In the genomic region with DNA sequence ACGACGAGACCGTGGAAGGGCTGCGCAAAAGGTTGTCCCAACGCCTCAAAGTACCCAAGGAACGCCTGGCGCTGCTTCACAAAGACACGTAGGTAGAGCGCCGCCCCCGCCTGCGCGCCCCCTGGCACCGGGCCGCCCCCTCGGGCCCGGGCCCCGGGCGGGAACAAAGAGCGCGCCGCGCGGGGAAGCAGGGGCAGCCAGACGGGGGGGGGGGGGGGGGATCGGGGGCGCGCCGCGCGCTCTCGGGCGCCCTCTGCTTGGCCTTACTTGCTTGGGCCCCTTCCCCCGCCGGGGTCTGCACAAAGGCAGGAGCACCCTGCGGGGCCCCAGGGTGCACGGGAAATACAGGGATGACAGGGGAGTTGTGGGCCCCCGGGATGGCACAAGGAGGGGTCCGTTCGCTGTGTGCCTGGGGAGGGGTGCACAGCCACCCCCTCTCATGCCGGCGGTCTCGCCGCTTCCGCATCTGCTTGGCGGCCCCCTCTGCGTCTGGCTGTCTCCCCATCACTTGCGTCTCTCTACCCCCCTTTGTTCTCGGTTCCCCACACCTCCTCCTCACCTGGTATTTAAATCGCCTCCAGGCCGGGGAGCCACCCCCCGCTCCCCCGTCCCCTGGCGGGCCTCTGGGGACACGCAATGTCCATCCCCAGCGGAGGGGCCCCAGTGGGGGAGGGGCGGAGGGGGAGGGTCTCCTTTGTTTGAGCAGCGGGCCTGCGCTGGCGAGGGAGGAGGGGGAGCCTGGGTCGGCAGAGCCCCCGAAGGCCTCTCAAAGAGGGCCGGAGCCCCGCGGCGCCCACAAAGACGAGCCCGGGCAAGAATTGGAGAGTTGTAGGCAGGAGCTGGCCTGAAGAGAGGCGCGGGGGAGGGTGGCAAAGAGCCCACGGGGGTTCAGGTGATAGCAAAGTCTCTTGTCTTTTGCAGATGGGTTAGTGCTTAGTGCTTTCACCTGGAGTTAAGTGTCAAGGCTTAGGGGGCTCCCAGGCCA, we compare ENCODE assay signal across 8 mouse cellular contexts. TPM values are rescaled to one million over a fixed set of nuclear protein-coding genes. Genes with fewer than 3 reads are reported as not detected.
A peak's percentile ranks its signal among the peaks of the same experiment; 100 is the strongest.
DNase-seq lines count a peak whose midpoint lies in the region; ATAC-seq lines count a peak whose summit lies in the region.

No protein-coding gene starts in this region.

- peak overlapping the region; percentile 99 for H3K9ac ChIP-seq in heart, embryonic 14.5 days (ENCODE audit: low read length)

- H3K27ac ChIP-seq in heart, embryonic 14.5 days (replicated peaks in 1 of 2; ENCODE audit: control insufficient read depth in 1 of 2, insufficient read depth in 1 of 2, low read depth in 2 of 2, low read length in 2 of 2) = peak overlapping the region; percentile 98 to 99

- H3K4me1 ChIP-seq in heart, embryonic 14.5 days (ENCODE audit: control insufficient read depth in 2 of 2, insufficient read depth in 2 of 2, low read length in 2 of 2) = peaks cover 30 to 56% of the 10 kb centered on the region in 2 experiments

- H3K4me2 ChIP-seq in heart, embryonic 14.5 days (ENCODE audit: low read length) = peak overlapping the region; percentile 77

- H3K27me3 ChIP-seq in heart, embryonic 14.5 days (ENCODE audit: control insufficient read depth, insufficient read depth, low read length) = no peaks in the 10 kb centered on the region
- H3K27me3 ChIP-seq in splenic B cell, adult 2 months (ENCODE audit: control insufficient read depth, insufficient read depth, low read length, poor library complexity, severe bottlenecking) = no peaks in the 10 kb centered on the region

- H3K36me3 ChIP-seq in heart, embryonic 14.5 days (ENCODE audit: control insufficient read depth, insufficient read depth, low read length) = peaks cover 71% of the 10 kb centered on the region
- peaks cover 19% of the 10 kb centered on the region for H3K36me3 ChIP-seq in splenic B cell, adult 2 months (ENCODE audit: control insufficient read depth, insufficient read depth, low read length, poor library complexity, severe bottlenecking)

- no peak for ATAC-seq in heart, embryonic 14.5 days (ENCODE audit: insufficient number of reproducible peaks, insufficient read depth, low FRiP score, low read depth)
- ATAC-seq in activated CD4-positive, CD25-positive, alpha-beta regulatory T cell, adult 4 months = no peak

- peak overlapping the region; percentile 74 to 85 for H3K4me3 ChIP-seq in heart, embryonic 14.5 days (ENCODE audit: control insufficient read depth in 1 of 2, insufficient read depth in 1 of 2, low read depth in 1 of 2, low read length in 2 of 2)

- under 1% methylated on average over 42 of the region's 71 CpGs for WGBS in heart, embryonic 14.5 days

- H3K9me3 ChIP-seq in heart, embryonic 14.5 days (ENCODE audit: control insufficient read depth, low read length) = no peaks in the 10 kb centered on the region

- peak; percentile 38 for DNase-seq in 3T3-L1 (ENCODE audit: low read depth, low spot score)
- DNase-seq in CD8-positive naive resting alpha-beta T cell, adult 2 months (ENCODE audit: low read depth in 2 of 2, low spot score in 2 of 2) = peak; percentile 56 to 64
- peak; percentile 75 to 80 for DNase-seq in cerebellum, postnatal 25 days
- DNase-seq in kidney, postnatal 10 days = peak; percentile 85
- DNase-seq in mesoderm, embryonic 11.5 days (ENCODE audit: low read depth, low spot score) = peak; percentile 88
- DNase-seq in splenic B cell, adult 2 months (ENCODE audit: low read depth, low spot score) = peak; percentile 86

RNA-seq across cellular contexts. Expression of gene Midn, which starts 2.4 kb away (rescaled TPM):
- 21.2 and 25.8 TPM in 2 replicates for polyA plus RNA-seq in heart, embryonic 14.5 days (2014; fragmentation: Nextera tagmentation; extraction: Ambion mirVana)
- 1 to 10 TPM; 7.3 to 9.2 TPM for polyA plus RNA-seq in activated CD4-positive, CD25-positive, alpha-beta regulatory T cell, adult 4 months (2017; shearing (Covaris generic))

RNA-seq across cellular contexts. Expression of gene Cbarp, which starts 9.9 kb away (rescaled TPM):
- 1.6 and 2.6 TPM in 2 replicates for polyA plus RNA-seq in heart, embryonic 14.5 days (2014; fragmentation: Nextera tagmentation; extraction: Ambion mirVana)
- under 1 TPM; 0.74 to 0.96 TPM for polyA plus RNA-seq in activated CD4-positive, CD25-positive, alpha-beta regulatory T cell, adult 4 months (2017; shearing (Covaris generic))

RNA-seq across cellular contexts. Expression of gene Atp5d, which starts 12.1 kb away (rescaled TPM):
- 988 and 1,015 TPM in 2 replicates for polyA plus RNA-seq in heart, embryonic 14.5 days (2014; fragmentation: Nextera tagmentation; extraction: Ambion mirVana)
- polyA plus RNA-seq in activated CD4-positive, CD25-positive, alpha-beta regulatory T cell, adult 4 months (2017; shearing (Covaris generic)) = 100 to 1,000 TPM; 338 to 428 TPM

RNA-seq across cellular contexts. Expression of gene Cirbp, which starts 15.3 kb away (rescaled TPM):
- 79.4 and 80.7 TPM in 2 replicates for polyA plus RNA-seq in heart, embryonic 14.5 days (2014; fragmentation: Nextera tagmentation; extraction: Ambion mirVana)
- 100 to 1,000 TPM; 132 to 177 TPM for polyA plus RNA-seq in activated CD4-positive, CD25-positive, alpha-beta regulatory T cell, adult 4 months (2017; shearing (Covaris generic))

RNA-seq across cellular contexts. Expression of gene 1600002K03Rik, which starts 22.2 kb away (rescaled TPM):
- polyA plus RNA-seq in heart, embryonic 14.5 days (2014; fragmentation: Nextera tagmentation; extraction: Ambion mirVana) = 7.7 and 11.1 TPM in 2 replicates
- polyA plus RNA-seq in activated CD4-positive, CD25-positive, alpha-beta regulatory T cell, adult 4 months (2017; shearing (Covaris generic)) = 10 to 100 TPM; 18.0 to 22.7 TPM

Comparison
In these comparisons a context has a peak if more than half of its experiments do, and no peak if none do; other contexts are left out.
1. DNase-seq: peak in every context shown above with its lines; median percentile 88 in mesoderm, embryonic 11.5 days; 86 in splenic B cell, adult 2 months; 85 in kidney, postnatal 10 days; 78 in cerebellum, postnatal 25 days; 60 in CD8-positive naive resting alpha-beta T cell, adult 2 months; 38 in 3T3-L1.